Mouse (Mus musculus) gastrocnemius, adult 18-20 months (tissue): ENCODE data around the gene Adap1. TPM values are rescaled to one million over a fixed set of nuclear protein-coding genes. Genes with fewer than 3 reads are reported as not detected.
A peak's percentile ranks its signal among the peaks of the same experiment; 100 is the strongest.

Source experiments
- DNase-seq: peaks from one replicate; pipeline ENCODE4 v3.0.0; 2021; ENCODE audit warnings: low spot score
- microRNA-seq: library from miRNA; unstranded; fragments of <30 nt; microRNA quantifications from one replicate; pipeline ENCODE4 v1.2.0, GENCODE M21; 2021
- total RNA-seq, 2 experiments: library from RNA; stranded (reverse); gene quantifications; 2 replicates each; pipeline ENCODE4 v1.2.3; 2021

Gene Adap1
- total RNA-seq, 2 experiments from 2014 or later = 0.66 to 1.4 TPM

DNA sequence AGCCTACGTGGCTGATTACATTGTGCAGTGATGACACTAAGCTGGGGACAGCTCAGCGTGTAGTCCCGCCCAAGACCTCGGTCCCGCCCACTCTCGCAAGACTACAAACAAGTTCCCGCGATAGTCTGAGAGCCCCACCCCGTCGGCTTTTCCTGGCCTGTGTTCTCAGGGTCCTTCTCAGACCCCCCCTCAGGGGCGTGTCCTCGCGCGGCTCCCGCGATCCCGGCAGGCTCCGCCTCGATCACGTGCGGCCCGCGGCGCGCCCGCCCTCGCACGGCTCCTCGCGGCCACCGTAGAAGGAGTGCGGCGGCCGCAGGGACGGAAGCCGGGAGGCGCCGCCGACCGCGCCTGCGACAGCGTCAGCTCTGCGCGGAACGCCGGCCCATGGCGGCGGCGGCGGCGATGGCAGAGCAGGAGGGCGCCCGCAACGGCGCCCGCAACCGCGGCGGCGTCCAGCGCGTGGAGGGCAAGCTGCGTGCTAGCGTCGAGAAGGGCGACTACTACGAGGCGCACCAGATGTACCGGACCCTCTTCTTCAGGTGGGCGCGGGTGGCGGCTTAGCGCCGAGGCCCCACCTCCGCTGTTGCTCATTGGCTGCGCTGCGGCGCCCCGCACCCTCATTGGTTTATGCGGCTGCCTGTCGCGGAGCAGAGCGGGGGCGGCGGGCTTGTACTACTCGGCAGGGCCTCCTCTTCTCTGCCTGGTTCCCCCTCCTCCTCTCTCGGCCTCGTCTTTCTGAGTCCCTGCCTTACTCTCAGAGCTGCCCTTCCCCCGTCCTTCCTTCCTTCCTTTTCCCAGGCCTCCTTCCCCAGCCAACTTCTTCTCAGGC, 73.1 kb downstream of the Adap1 start, which contains the start of gene Get4:
Gene Get4 (plus strand): TSS at position 244 of the 829 bp plus-strand sequence.
- DNase-seq = peak; percentile 100

DNA sequence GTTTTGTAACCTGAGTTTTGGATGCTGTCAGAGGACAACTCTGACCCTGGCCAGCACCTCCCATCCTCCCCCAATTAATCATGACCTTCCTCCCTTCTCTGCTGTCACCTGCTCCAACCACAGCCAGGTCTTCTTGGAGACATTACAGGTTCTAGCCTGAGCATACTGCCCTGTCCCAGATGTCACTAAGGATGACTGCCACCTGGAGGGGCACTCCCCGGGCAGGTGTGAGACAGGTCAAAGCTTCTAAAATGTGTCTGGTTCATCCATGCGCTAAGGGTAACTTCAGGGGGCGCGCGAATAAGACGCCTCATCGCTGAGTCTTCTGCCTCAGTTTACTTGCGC, 73.7 kb downstream of the Adap1 start:
- no peak for DNase-seq

DNA sequence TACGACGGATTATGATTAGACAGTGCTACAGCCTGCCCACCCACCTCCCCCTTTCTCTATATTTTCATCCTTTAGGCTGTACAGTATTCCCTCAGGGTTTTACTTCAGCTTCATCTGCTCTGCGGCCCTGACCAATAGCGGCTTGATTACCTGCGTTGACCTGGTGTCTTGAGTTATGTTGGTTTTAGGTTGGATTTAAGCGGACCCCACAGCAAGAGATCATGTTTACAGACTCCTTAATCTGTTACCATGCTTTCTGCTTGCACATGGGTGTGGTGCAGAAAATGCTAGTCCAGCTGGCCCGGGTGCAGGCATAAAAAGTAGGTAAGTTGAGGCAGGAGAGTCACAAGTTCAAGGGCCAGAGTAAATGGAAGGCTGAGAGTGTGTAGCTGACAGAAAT, 74.1 kb downstream of the Adap1 start:
- no peak for DNase-seq

DNA sequence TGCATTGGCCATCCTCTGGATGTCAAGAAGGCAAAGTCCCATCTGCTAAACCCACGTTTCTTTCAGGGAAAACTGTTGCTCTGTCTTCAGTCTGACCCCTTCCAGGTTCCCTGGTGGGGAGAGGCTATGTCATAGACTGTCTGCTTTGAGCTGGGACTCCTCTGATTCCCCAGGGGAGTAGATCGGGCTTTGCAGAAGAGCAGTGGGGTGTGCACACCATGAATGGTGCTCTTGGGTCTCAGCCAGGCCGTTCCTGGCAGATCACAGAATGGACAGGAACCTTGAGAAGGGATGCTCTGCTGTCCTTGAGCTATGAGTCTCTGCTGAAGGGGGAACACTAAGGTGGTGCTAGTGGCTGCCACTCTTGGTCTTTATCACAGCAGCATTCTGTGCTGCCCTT, 76.6 kb downstream of the Adap1 start:
- DNase-seq = no peak

DNA sequence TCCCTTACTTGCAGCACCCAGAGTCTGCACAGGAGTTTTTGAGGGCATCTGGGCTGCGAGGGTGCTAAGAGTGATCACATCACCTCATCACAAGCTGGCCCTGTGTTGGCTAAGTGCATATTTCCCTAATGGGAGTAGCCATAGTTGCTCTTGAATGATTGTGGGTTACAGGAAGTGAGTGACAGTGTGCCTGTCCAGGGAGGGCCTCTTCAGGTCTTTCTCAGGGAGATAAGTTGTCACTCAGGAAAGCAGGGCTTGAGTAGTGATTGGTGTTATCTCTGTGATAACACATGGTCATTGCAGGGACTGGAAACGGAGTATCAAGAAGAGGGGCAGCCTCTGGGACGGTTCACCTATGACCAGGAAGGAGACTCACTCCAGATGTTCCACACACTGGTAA, 77.7 kb downstream of the Adap1 start:
- no peak for DNase-seq

DNA sequence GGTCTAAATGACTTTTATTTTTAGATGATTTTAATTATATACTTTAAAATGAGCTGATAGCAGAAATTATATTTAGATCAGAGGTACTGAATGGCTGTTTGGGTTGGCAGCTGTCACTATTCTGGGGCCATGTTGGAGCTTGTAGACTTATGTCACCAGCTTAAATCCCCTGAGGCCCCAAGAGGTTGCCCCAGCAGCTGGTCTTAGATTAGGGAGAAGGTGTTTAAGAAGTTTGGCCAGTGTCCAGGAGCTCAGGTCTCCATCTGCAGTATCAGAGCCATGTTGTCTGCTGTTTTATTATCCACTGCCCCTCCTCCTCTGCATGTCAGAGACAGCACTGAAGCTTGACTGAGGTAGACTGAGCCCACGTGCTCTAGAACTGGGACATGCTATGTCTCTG, 82.0 kb downstream of the Adap1 start:
- DNase-seq = no peak

DNA sequence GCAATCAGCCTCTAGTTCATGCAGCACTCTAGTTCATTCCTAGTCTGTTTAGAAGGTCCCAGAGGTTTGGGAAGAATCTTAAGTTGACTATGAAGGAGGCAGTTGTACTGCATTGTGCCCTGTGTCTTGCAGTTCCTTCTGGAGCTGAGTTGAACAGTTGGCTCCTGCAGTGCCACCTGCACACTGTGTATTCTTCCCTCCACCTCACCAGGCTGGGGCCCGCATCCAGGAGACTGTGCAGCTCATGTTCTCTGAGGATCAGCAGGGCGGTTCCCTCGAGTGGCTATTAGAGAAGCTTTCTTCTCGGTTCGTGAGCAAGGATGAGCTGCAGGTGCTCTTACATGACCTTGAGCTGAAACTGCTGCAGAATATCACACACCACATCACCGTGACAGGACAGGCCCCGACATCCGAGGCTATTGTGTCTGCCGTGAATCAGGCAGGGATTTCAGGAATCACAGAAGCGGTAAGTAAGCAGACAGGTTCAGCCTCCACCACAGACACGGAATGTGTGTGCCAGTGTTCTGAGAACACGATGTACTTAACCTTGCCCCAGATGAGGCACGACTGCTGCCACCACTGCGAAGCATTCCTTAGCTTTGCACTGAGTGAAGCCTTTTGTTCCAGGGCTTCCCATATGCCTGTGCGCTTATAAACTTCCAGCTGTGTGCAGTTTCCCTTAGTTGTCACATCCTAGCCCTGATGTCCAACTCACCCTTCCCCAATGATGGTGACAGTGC, 84.2 kb downstream of the Adap1 start:
- DNase-seq = no peak

DNA sequence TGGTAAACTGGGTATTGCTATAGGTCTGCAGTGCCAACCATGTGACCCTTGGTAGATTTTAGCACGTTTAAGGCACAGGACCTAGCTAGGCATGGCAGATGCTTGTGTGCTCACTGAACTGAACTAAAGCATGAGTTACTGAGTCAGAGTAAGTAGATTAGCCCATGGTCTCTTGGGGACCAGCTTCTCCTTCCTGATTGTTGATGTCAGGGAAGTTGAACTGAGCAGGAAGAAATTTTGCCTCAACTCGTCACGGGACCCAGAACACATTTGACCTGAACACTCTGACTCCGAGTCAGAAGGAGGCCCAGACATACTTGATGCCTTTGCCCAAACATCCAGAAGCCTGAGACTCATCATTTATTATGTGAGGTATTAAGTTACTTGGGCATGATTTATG, 88.0 kb downstream of the Adap1 start:
- no peak for DNase-seq

DNA sequence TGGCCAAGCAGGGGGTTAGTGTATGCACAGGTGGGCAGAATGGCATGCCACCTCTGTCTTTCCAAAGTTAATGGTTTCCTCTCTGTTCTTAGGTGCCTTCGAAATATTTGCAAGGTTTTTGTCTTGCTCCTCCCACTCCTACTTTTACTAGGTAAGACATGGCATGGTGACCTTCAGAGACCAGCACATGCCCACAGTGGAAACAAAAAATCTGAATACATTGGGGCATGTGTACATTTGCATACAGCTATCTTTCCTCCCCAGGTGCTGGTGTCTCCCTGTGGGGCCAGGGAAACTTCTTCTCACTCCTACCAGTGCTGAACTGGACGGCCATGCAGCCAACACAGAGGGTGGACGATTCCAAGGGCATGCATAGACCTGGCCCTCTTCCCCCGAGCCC, 91.0 kb downstream of the Adap1 start:
- no peak for DNase-seq

DNA sequence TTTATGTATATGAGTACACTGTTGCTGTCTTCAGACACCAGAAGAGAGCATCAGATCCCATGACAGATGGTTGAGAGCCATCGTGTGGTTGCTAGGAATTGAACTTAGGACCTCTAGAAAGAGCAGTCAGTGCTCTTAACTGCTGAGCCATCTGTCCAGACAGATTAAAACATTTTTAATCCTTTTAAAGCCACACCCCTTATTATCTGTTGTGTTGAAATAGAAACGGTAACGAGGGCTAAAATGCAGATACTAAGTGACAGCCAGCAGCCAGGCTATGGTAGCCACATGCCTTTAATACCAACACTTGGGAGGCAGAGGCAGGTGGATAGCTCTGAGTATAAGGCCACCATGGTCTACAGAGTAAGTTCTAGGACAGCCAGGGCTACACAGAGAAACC, 93.3 kb downstream of the Adap1 start:
- no peak for DNase-seq

DNA sequence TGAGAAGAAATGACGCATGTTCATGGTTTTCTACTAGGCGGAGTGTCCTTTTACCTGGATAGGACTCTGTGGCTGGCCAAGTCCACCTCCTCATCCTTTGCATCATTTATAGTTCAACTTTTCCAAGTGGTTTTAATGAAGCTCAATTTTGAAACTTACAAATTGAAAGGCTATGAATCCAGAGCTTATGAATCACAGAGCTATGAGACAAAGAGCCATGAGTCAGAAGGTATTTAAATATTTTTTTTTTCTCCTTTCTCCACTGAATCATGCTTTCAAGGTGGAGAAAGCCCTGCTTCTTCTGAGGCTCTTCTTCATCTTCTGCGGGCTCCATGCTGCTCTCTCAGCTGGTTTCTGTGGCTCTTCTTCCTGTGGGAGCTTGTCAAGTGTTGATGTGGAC, 95.7 kb downstream of the Adap1 start:
- no peak for DNase-seq

DNA sequence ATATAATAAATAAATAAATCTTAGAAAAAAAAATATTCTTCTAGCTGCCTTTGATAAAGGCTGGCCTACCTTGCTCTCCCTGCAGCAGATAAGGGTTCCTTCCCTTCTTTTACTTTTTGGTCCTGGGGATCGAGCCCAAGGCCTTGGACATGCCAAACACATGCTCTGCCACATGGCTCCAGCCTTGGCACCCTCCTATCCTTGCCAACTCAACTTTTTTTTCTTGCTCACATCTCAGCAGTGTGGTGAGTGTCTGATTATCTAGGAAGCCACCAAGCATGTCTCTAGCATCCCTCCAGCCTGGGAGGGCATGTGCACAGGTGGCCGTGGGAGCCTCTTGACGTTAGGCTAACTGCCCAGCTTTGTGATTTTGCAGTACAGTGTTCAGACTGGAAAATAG, 97.1 kb downstream of the Adap1 start:
- no peak for DNase-seq

DNA sequence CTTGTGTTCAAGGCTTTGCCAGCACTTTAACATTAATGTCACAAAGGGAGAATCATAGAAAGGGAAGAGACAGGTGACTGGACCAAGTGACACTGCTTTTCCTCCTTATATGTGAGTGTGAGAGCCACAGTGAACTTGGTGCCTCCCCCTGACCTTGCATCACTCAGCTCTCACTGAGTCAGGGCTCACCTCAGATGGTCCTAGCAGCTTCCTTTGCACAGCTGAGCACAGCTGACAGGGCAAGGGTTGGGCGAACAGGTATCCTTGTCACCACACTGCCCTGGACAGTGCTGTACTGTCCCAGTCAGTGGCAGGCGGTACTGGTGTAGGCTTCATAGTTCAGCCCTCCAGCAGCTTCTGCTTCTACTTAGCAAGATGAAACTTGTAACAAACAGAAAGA, 97.8 kb downstream of the Adap1 start:
- DNase-seq = no peak

DNA sequence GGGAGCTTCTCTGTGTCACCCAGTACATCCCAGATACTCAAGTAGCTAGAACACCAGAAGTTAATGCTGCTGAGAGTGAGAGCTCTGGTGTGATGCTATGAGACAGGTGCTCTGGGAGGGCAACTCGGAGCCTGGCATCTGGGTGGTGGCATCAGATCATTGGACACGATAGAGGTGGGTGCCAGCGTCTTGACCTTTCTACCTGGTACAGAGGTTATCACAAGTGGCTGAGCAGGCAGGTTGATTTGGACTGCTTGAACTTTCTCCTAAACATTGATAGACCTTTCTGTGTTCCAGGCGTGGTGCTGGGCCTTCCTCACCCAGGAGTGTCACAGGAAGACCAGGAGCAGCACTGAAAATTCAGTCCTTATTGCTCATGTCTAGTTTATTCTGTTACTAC, 98.2 kb downstream of the Adap1 start:
- DNase-seq = no peak

DNA sequence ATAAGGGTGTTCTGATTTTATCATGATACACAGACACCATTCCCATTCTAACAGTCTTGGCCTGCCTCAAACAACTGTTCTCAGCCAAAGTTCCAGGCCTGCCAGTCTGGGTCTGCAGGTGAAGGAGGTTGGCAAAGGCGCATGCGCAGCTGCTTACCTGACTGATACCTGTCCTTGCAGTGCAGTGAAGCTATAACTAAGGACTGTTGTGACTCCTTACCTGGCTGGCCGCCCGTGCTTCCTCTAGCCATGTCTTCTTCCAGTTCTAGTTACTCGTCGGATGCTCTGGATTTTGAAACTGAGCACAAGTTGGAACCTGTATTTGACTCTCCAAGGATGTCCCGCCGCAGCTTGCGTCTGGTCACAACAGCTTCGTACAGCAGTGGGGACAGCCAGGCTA, 102.1 kb downstream of the Adap1 start:
- no peak for DNase-seq

Small RNAs within 50 kb of the gene (microRNA-seq; reads per million reads assigned to microRNA genes)
- gene Mir339 = 345 reads per million, percentile 71 among the genes with 10 or more reads in this experiment

Other genes with a start within 250 kb of the Adap1 start
- 1 to 10 TPM in 1 of 2 experiments, under 1 TPM in 1; 0.78 to 1.3 TPM for gene Prkar1b, start 175.6 kb downstream of the Adap1 start, total RNA-seq
- gene Dnaaf5, start 175.4 kb downstream of the Adap1 start, total RNA-seq = 10 to 100 TPM; 16.3 to 18.5 TPM
- gene Sun1, start 125.0 kb downstream of the Adap1 start, total RNA-seq = 10 to 100 TPM; 36.8 to 37.0 TPM
- gene Get4, start 73.3 kb downstream of the Adap1 start, total RNA-seq = 10 to 100 TPM; 28.6 to 31.9 TPM
- gene Cox19, start 25.8 kb upstream of the Adap1 start, total RNA-seq = 10 to 100 TPM; 55.0 to 68.4 TPM
- not detected for gene Cyp2w1, start 27.0 kb upstream of the Adap1 start, total RNA-seq
- 10 to 100 TPM; 21.8 to 28.9 TPM for gene Gpr146, start 52.1 kb upstream of the Adap1 start, total RNA-seq
- under 1 TPM; 0.12 to 0.21 TPM for gene C130050O18Rik, start 79.7 kb upstream of the Adap1 start, total RNA-seq
- under 1 TPM; 0.59 to 0.82 TPM for gene Gper1, start 97.5 kb upstream of the Adap1 start, total RNA-seq
- gene 3110082I17Rik, start 134.9 kb upstream of the Adap1 start, total RNA-seq = 10 to 100 TPM in 1 of 2 experiments, 1 to 10 TPM in 1; 9.6 to 10.4 TPM
- 10 to 100 TPM in 1 of 2 experiments, 1 to 10 TPM in 1; 7.6 to 12.0 TPM for gene Zfand2a, start 158.9 kb upstream of the Adap1 start, total RNA-seq
- gene Uncx, start 217.9 kb upstream of the Adap1 start, total RNA-seq = not detected